Mouse (Mus musculus): ENCODE results near the gene Gabrb1.

- TF ChIP-seq CTCF (IDR thresholded peaks at IDR 0.05; ENCODE audit: low read depth) (no peak), EP300 (IDR thresholded peaks at IDR 0.05; ENCODE audit: low read depth) (no peak)
These were observed at the start of gene Gabrb1 for GRCm38 (mm10) chr5:71657482-71658114.
